Mouse (Mus musculus) layer of hippocampus, postnatal 10 days (tissue): ENCODE data around the gene Dhrs11. TPM values are rescaled to one million over a fixed set of nuclear protein-coding genes. Genes with fewer than 3 reads are reported as not detected.
"Not testable (repeated sequence)": the region's sequence is repeated elsewhere in the genome, so short reads cannot be mapped to it uniquely, and the experiment has no call there.

Source experiments
- DNase-seq, 2 experiments: peaks; one replicate each; pipeline ENCODE4 v3.0.0; 2021; ENCODE audit warnings: low spot score in 2 of 2
- long read RNA-seq: library from polyadenylated mRNA; stranded (forward); transcript quantifications from one replicate; pipeline ENCODE4 v2.0.0, GENCODE M21; 2023
- total RNA-seq, 2 experiments: library from RNA; stranded (reverse); gene quantifications; 2 replicates each; pipeline ENCODE4 v1.2.3; 2021

Gene Dhrs11
- 1 to 10 TPM; 4.9 to 6.6 TPM for total RNA-seq
- long read RNA-seq, partial matches to known transcripts: 0 of 6 reads
- long read RNA-seq, other reads (novel, unspliced or antisense): 3 of 6 reads

- DNase-seq: peak; percentile 89 to 91
These were observed at the start of gene Dhrs11 for GRCm38 (mm10) chr11:84828516-84829399. Gene Dhrs11 (minus strand): TSS chr11:84828994.

GRCm38 (mm10) chr11:84876020-84876419 lies 47.2 kb upstream of the Dhrs11 start:
- not testable (repeated sequence) for DNase-seq

- no peak for DNase-seq
These were observed 44.4 kb upstream of the Dhrs11 start for GRCm38 (mm10) chr11:84873042-84873833.

- DNase-seq: no peak
These were observed 42.8 kb upstream of the Dhrs11 start for GRCm38 (mm10) chr11:84871548-84872069.

GRCm38 (mm10) chr11:84871046-84871445 lies 42.3 kb upstream of the Dhrs11 start:
- no peak for DNase-seq

- DNase-seq: peak; percentile 92 to 94
These were observed 41.7 kb upstream of the Dhrs11 start, which contains the start of gene Ggnbp2 for GRCm38 (mm10) chr11:84870337-84871043. Gene Ggnbp2 (minus strand): TSS chr11:84870817.

GRCm38 (mm10) chr11:84869537-84870232 lies 40.9 kb upstream of the Dhrs11 start:
- peak; percentile 92 to 95 for DNase-seq

GRCm38 (mm10) chr11:84868786-84869259 lies 40.0 kb upstream of the Dhrs11 start:
- no peak for DNase-seq

- DNase-seq: no peak
These were observed 38.8 kb upstream of the Dhrs11 start for GRCm38 (mm10) chr11:84867586-84867985.

- no peak for DNase-seq
These were observed 36.5 kb upstream of the Dhrs11 start for GRCm38 (mm10) chr11:84865268-84865667.

GRCm38 (mm10) chr11:84855285-84855684 lies 26.5 kb upstream of the Dhrs11 start:
- DNase-seq: no peak

GRCm38 (mm10) chr11:84847475-84848090 lies 18.8 kb upstream of the Dhrs11 start:
- no peak for DNase-seq

GRCm38 (mm10) chr11:84846741-84847474 lies 18.1 kb upstream of the Dhrs11 start:
- DNase-seq: no peak

GRCm38 (mm10) chr11:84839330-84839729 lies 10.5 kb upstream of the Dhrs11 start:
- DNase-seq: no peak

- DNase-seq: not testable (repeated sequence)
These were observed 701 bp upstream of the Dhrs11 start for GRCm38 (mm10) chr11:84829495-84829894.

GRCm38 (mm10) chr11:84827901-84828503 lies 792 bp downstream of the Dhrs11 start:
- DNase-seq: no peak

GRCm38 (mm10) chr11:84827492-84827891 lies 1.3 kb downstream of the Dhrs11 start:
- no peak for DNase-seq

- DNase-seq: peak; percentile 48 to 66
These were observed 2.6 kb downstream of the Dhrs11 start for GRCm38 (mm10) chr11:84826185-84826584.
